Mouse (Mus musculus) embryonic facial prominence, embryonic 13.5 days (tissue): ENCODE results near the gene Tmco4. TPM values are rescaled to one million over a fixed set of nuclear protein-coding genes. Genes with fewer than 3 reads are reported as not detected.

Experiments used
- ATAC-seq: fragments of 200-750 bp; cut with Nextera tagmentation; 2 replicates; pipeline ENCODE4 v1.8.0; 2017; ENCODE audit warnings: low read depth; ENCODE audit not compliant: insufficient number of reproducible peaks, insufficient read depth, low FRiP score, low TSS enrichment
- H3K27ac ChIP-seq: fragments of 300-500 bp; sonication (generic); 2 replicates; pipeline ENCODE4 v1.5.1; 2015; ENCODE audit warnings: moderate library complexity, mild to moderate bottlenecking, inconsistent platforms
- H3K27me3 ChIP-seq: fragments of 300-500 bp; sonication (generic); 2 replicates; pipeline ENCODE4 v1.6.1; 2015; ENCODE audit warnings: mild to moderate bottlenecking, inconsistent platforms
- H3K36me3 ChIP-seq: fragments of 300-500 bp; sonication (generic); 2 replicates; pipeline ENCODE4 v1.6.1; 2015; ENCODE audit warnings: mild to moderate bottlenecking, inconsistent platforms
- H3K4me1 ChIP-seq: fragments of 300-500 bp; sonication (generic); 2 replicates; pipeline ENCODE4 v1.6.1; 2015; ENCODE audit warnings: inconsistent platforms
- H3K4me2 ChIP-seq: fragments of 300-500 bp; sonication (generic); 2 replicates; pipeline ENCODE4 v1.6.1; 2015; ENCODE audit warnings: moderate library complexity, mild to moderate bottlenecking, inconsistent platforms
- H3K4me3 ChIP-seq: fragments of 300-500 bp; sonication (generic); 2 replicates; pipeline ENCODE4 v1.5.1; 2015; ENCODE audit warnings: mild to moderate bottlenecking, inconsistent platforms
- H3K9ac ChIP-seq: fragments of 300-500 bp; sonication (generic); 2 replicates; pipeline ENCODE4 v1.6.1; 2015; ENCODE audit warnings: mild to moderate bottlenecking, inconsistent platforms
- H3K9me3 ChIP-seq: fragments of 300-500 bp; sonication (generic); 2 replicates; pipeline ENCODE4 v1.6.1; 2016; ENCODE audit warnings: inconsistent platforms
- WGBS: fragments of 180-500 bp; shearing (Covaris S2); methylation state at CpG from one replicate; pipeline ENCODE4 v1.1.7; 2015; ENCODE audit warnings: mixed read lengths; 5-methylcytosine and 5-hydroxymethylcytosine counted together
- polyA plus RNA-seq: library from polyadenylated mRNA; unstranded; fragments of >200 nt; fragmentation: Nextera tagmentation; extraction: Ambion mirVana; gene quantifications from 2 replicates; pipeline ENCODE4 v1.2.1, GENCODE M21; 2015

Tmco4 gene
- polyA plus RNA-seq, 1 experiment from 2014 or later = 3.3 TPM

GRCm38 (mm10) chr4:138959120-138959519 lies 13.6 kb upstream of the Tmco4 start:
- ATAC-seq = no peak
- no peak overlapping the region for H3K4me2 ChIP-seq
- WGBS = 84% methylated on average over 15 of the region's 15 CpGs
- no peaks in the 10 kb centered on the region for H3K4me1 ChIP-seq
- no peak overlapping the region for H3K27ac ChIP-seq
- H3K36me3 ChIP-seq = no peaks in the 10 kb centered on the region
- H3K4me3 ChIP-seq = no peak overlapping the region
- 0 out of 2 replicates have a peak, but pooled peaks cover 3% of the 10 kb centered on the region for H3K27me3 ChIP-seq
- H3K9me3 ChIP-seq = no peaks in the 10 kb centered on the region
- H3K9ac ChIP-seq = no peak overlapping the region

- no peaks in the 10 kb centered on the region for H3K4me1 ChIP-seq
- no peak overlapping the region for H3K4me2 ChIP-seq
- no peak overlapping the region for H3K9ac ChIP-seq
- 70% methylated on average over 7 of the region's 7 CpGs for WGBS
- H3K9me3 ChIP-seq = no peaks in the 10 kb centered on the region
- H3K36me3 ChIP-seq = no peaks in the 10 kb centered on the region
- no peak overlapping the region for H3K27ac ChIP-seq
- no peak for ATAC-seq
- 0 out of 2 replicates have a peak, but pooled peaks cover 3% of the 10 kb centered on the region for H3K27me3 ChIP-seq
- H3K4me3 ChIP-seq = no peak overlapping the region
These were observed 12.8 kb upstream of the Tmco4 start for GRCm38 (mm10) chr4:138959926-138960325.

DNA sequence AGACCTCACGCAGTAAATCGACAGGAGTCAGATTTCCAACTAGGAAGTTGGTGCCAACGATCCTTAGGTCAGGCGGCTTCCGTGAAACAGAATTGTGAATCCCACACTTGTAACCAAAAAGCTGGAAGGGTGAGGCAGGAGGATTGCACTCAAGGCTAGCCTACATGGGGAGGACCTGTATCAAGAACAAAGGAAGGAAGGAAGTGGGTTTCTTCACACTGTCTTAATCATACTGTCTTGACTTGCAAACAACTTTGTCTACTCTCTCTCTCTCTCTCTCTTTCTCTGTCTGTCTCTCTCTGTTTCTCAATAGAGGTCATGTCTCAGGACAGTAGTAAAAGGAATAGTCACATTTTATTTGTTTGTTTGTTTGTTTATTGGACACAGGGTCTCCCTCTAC lies 10.0 kb upstream of the Tmco4 start:
- H3K36me3 ChIP-seq = no peaks in the 10 kb centered on the region
- ATAC-seq = no peak
- 78% methylated on average over 5 of the region's 5 CpGs for WGBS
- no peak overlapping the region for H3K4me2 ChIP-seq
- H3K27ac ChIP-seq = no peak overlapping the region
- no peaks in the 10 kb centered on the region for H3K9me3 ChIP-seq
- 0 out of 2 replicates have a peak, but pooled peaks cover 3% of the 10 kb centered on the region for H3K27me3 ChIP-seq
- no peaks in the 10 kb centered on the region for H3K4me1 ChIP-seq
- H3K4me3 ChIP-seq = no peak overlapping the region
- H3K9ac ChIP-seq = no peak overlapping the region

DNA sequence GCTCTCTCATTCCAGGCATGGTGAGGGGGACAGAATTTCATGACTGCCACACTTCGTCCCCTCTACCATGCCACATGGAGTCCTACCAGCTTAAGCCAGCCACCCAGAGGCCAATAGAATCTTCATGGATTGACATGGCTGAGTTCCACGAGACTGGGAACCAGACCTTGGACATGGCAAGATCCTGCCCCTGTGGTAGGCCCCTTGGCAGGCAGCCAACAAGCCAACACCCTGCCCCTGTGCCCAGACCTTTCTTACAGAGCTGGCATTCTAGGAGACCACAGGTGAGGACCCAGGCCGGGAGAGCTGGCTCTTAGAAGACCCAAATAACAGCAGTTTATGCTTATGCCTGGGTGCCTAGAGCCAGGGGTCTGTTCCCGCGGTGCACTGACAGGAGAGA lies 6.8 kb upstream of the Tmco4 start:
- no peaks in the 10 kb centered on the region for H3K36me3 ChIP-seq
- no peak overlapping the region for H3K4me2 ChIP-seq
- no peaks in the 10 kb centered on the region for H3K4me1 ChIP-seq
- ATAC-seq = no peak
- no peak overlapping the region for H3K9ac ChIP-seq
- H3K27ac ChIP-seq = no peak overlapping the region
- 65% methylated on average over 5 of the region's 5 CpGs for WGBS
- no peaks in the 10 kb centered on the region for H3K27me3 ChIP-seq
- no peaks in the 10 kb centered on the region for H3K9me3 ChIP-seq
- H3K4me3 ChIP-seq = no peak overlapping the region

DNA sequence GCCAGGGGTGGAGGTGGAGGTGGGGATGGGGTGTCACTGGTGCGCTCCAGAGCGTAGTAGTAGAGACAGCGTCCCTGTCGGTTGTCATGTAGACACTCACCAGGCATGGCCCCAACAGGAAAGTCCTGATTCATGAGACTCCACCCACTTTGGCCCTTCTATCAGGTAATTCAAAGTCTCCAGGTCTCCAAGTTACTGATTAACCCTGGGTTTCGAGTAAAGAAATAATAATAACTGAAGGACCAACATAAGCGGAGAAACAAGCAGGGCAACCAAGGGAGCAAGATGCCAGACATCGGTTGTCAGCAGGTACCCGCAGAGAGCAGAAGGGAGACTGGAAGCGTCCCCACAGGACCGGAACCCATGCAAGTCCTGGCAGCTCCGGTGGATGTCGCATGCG lies 5.8 kb upstream of the Tmco4 start, which contains the start of gene Rnf186:
Gene Rnf186 (plus strand): TSS at position 247 of the 400 bp plus-strand sequence.
- 84% methylated on average over 13 of the region's 13 CpGs for WGBS
- no peak for ATAC-seq
- Histone ChIP-seq H3K4me3 (no peak within 1 kb of the TSS), H3K4me1 (no peaks in the 10 kb centered on the region), H3K9ac (no peak within 1 kb of the TSS), H3K4me2 (no peak within 1 kb of the TSS), H3K27me3 (no peaks in the 10 kb centered on the region), H3K9me3 (no peaks in the 10 kb centered on the region), H3K36me3 (no peaks in the 10 kb centered on the region), H3K27ac (no peak within 1 kb of the TSS)

DNA sequence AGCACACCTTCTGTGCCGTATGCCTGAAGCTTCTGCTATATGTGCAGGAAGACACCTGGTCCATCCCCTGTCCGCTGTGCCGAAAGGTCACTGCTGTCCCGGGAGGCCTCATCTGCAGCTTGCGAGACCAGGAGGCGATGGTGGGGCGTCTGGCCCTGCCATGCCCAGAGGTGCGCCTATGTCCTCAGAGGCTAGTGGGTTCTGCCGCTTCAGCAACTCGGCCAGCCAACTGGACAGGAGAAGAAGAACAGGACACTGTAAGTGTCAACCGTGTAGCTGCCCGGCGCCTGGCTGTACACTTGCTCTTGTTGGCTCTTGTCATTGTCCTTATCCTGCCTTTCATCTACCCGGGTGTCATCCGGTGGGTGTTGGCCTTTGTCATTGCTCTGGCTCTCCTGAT lies 5.2 kb upstream of the Tmco4 start:
- Histone ChIP-seq H3K27me3 (no peaks in the 10 kb centered on the region), H3K9me3 (no peaks in the 10 kb centered on the region), H3K27ac (no peak overlapping the region), H3K36me3 (no peaks in the 10 kb centered on the region), H3K4me1 (peaks cover 5% of the 10 kb centered on the region; the same call in 1 of the 2 replicates), H3K9ac (no peak overlapping the region), H3K4me2 (no peak overlapping the region), H3K4me3 (no peak overlapping the region)
- ATAC-seq = 0 out of 2 replicates have a peak, but pooled peaks have one; percentile 10
- 89% methylated on average over 15 of the region's 15 CpGs for WGBS

GRCm38 (mm10) chr4:138968772-138969556 lies 3.7 kb upstream of the Tmco4 start:
- Histone ChIP-seq H3K27ac (no peak overlapping the region), H3K27me3 (no peaks in the 10 kb centered on the region), H3K9ac (no peak overlapping the region), H3K36me3 (no peaks in the 10 kb centered on the region), H3K4me2 (no peak overlapping the region), H3K4me1 (peaks cover 15% of the 10 kb centered on the region; the same call in 1 of the 2 replicates), H3K9me3 (no peaks in the 10 kb centered on the region), H3K4me3 (no peak overlapping the region)
- WGBS = 84% methylated on average over 16 of the region's 16 CpGs
- ATAC-seq = no peak

- H3K9me3 ChIP-seq = no peaks in the 10 kb centered on the region
- H3K36me3 ChIP-seq = no peaks in the 10 kb centered on the region
- H3K9ac ChIP-seq = no peak overlapping the region
- no peak overlapping the region for H3K4me2 ChIP-seq
- WGBS = 67% methylated on average over 9 of the region's 9 CpGs
- H3K27ac ChIP-seq = no peak overlapping the region
- H3K27me3 ChIP-seq = no peaks in the 10 kb centered on the region
- peaks cover 15% of the 10 kb centered on the region; the same call in 1 of the 2 replicates for H3K4me1 ChIP-seq
- ATAC-seq = no peak
- no peak overlapping the region for H3K4me3 ChIP-seq
These were observed 3.0 kb upstream of the Tmco4 start for GRCm38 (mm10) chr4:138969736-138970135.

- H3K27me3 ChIP-seq = no peaks in the 10 kb centered on the region
- no peaks in the 10 kb centered on the region for H3K36me3 ChIP-seq
- H3K9ac ChIP-seq = no peak overlapping the region
- H3K4me2 ChIP-seq = no peak overlapping the region
- no peak overlapping the region for H3K27ac ChIP-seq
- H3K9me3 ChIP-seq = no peaks in the 10 kb centered on the region
- no peak overlapping the region for H3K4me3 ChIP-seq
- 89% methylated on average over 6 of the region's 6 CpGs for WGBS
- ATAC-seq = no peak
- H3K4me1 ChIP-seq = peaks cover 15% of the 10 kb centered on the region; the same call in 1 of the 2 replicates
These were observed 1.3 kb upstream of the Tmco4 start for GRCm38 (mm10) chr4:138971371-138971770.

- Histone ChIP-seq H3K4me3 (peak overlapping the region; percentile 62), H3K9me3 (no peaks in the 10 kb centered on the region), H3K4me1 (peaks cover 15% of the 10 kb centered on the region; the same call in 1 of the 2 replicates), H3K27ac (peak overlapping the region; percentile 72), H3K27me3 (no peaks in the 10 kb centered on the region), H3K4me2 (peak overlapping the region; percentile 95), H3K9ac (peak overlapping the region; percentile 91), H3K36me3 (no peaks in the 10 kb centered on the region)
- no peak for ATAC-seq
- 18% methylated on average over 20 of the region's 20 CpGs for WGBS
These were observed 405 bp upstream of the Tmco4 start for GRCm38 (mm10) chr4:138972139-138972826.

- no peaks in the 10 kb centered on the region for H3K9me3 ChIP-seq
- H3K27me3 ChIP-seq = no peaks in the 10 kb centered on the region
- peak overlapping the region; percentile 91; the same call in 1 of the 2 replicates for H3K9ac ChIP-seq
- peak overlapping the region; percentile 62 for H3K4me3 ChIP-seq
- 61% methylated on average over 3 of the region's 3 CpGs for WGBS
- peaks cover 15% of the 10 kb centered on the region; the same call in 1 of the 2 replicates for H3K4me1 ChIP-seq
- no peak for ATAC-seq
- peak overlapping the region; percentile 95 for H3K4me2 ChIP-seq
- no peak overlapping the region for H3K27ac ChIP-seq
- H3K36me3 ChIP-seq = no peaks in the 10 kb centered on the region
These were observed 1.0 kb downstream of the Tmco4 start for GRCm38 (mm10) chr4:138973719-138974115.
